Mouse (Mus musculus): ENCODE results near the gene Ptprn2.

Ptprn2 gene

DNA sequence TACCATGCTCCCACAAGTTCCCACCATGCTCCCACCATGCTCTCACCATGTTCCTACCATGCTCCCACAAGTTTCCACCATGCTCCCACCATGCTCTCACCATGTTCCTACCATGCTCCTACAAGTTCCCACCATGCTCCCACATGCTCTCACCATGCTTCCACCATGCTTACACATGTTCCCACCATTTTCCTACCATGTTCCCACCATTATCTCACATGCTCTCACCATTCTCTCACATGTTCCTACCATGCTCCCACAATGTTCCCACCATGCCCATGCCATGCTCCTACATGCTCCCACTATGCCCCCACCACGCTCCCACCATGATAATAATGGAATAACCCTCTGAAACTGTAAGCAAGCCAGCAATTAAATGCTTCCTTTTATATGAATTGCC lies 495.8 kb downstream of the Ptprn2 start:
- DNase-seq (ENCODE audit: low read depth): no peak

DNA sequence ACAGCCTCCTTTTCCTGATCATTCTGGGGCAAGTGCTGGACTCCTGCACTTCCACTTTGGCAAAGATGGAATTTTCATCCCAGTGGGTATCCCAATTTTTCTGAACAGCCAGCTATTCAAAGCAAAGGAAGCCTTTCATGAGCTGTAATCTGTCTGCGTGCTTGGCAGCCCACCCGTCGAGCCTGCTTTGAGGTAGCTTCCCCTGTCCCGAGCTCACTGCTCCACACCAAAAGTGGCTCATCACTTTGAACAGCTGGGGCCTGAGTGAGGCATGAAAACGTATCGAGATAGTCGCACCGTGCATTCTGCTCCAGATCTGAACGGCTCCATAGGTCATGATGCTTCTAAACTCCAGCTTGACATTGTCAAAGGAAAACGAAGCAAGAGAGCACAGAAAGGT lies 503.6 kb downstream of the Ptprn2 start:
- DNase-seq (ENCODE audit: low read depth): no peak

DNA sequence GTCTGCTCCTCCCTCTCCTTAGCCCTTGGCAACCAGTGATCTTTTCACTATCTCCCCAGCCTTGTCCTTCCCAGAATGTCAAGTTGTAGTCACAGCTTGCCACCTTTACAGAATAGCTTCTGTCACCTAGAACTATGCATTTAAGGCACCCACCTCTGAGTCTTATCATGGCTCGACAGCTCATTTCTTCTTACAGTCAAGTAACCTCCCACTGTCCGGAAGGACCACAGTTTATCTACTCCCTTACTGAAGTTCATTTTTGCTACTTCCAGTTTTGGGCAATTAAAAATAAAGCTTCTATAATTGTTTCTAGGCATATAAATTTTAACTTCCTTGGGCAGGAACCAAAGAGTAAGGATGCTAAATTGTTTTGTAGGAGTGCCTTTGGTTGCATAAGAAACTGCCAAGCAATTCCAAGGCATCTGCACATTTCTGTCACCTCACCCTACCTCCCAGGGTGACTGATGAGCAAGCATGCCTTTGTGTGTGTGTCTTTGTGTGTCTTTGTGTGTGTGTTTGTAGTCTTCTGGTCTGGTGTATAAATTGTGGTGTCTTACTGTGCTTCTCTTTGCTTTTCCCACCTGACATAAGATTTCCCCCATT lies 516.1 kb downstream of the Ptprn2 start:
- no peak for DNase-seq (ENCODE audit: low read depth)

DNA sequence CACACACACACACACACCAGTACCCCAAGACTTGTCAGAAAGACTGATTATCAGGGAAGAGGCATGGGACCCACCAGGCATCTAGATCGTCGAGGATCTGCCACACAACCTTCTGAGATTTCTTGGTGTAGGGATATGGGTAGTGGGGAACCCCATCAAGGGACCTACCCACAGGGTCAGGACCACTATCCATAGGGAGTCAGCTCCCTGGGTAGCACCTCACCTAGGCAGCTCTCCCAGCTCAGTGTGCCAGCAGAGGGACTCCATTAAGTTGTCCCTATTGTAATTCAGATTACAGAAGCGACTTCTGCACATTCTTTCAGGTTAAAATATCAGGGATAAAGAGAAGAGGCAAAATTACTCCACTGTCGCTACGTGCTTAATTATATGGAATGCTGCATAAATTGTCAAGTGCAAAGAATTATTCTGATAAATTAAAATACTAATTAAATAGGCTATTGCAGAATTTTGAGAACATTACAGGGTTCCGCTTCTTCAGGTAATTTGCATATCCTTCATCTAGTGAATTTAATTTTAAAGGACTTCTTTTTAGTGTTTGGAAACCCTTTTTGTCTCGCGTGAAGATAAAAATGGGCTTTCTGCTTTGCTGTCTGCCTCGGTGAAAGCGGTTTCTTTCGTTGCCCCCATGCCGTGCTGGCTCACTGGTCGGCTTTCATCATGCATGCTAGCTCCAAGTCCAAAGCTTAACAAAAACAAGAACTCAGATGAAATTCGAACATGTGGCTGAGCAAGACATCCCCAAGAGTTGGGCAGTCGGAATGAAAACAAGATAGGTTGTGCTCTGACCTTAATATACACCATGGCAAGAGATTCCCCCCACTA lies 531.5 kb downstream of the Ptprn2 start:
- no peak for DNase-seq (ENCODE audit: low read depth)

DNA sequence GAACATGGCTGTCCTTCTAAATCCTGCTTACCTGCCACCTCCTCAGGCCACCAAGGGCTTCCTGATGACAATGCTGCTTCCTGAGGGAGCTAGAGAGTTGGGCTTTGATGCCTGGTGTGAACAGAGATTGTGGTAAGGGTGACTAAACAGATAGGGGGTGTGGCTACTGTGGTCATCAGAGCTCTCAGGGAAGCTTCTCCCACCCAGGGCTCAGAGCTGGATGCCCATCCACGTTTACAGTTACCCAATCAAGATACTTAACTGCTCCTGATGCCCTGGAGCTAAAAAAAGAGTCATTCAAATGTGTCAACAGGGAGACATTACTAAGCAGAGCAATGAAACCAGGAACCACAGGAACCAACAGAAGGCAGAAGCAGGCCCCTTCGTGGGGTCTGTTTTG lies 532.4 kb downstream of the Ptprn2 start:
- DNase-seq (ENCODE audit: low read depth): no peak

DNA sequence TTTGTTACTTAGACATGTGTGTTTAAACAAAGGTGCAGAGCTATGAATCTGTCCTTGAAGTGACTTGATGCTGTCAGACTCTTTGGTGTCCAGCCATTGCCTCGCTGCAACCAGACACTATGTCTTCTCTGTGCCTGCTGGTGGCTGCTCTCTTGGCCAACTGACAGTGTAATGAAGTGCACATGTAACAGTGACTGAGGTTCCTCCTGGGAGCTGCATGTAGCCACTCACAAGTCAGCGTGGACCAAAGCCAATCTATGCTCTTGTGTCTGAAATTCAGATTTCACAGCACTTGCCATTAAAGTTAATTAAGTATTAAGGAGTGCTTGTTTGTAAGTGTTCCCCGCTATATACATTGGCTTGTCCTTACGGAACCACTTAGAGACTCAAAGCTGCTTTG lies 537.7 kb downstream of the Ptprn2 start:
- no peak for DNase-seq (ENCODE audit: low read depth)

DNA sequence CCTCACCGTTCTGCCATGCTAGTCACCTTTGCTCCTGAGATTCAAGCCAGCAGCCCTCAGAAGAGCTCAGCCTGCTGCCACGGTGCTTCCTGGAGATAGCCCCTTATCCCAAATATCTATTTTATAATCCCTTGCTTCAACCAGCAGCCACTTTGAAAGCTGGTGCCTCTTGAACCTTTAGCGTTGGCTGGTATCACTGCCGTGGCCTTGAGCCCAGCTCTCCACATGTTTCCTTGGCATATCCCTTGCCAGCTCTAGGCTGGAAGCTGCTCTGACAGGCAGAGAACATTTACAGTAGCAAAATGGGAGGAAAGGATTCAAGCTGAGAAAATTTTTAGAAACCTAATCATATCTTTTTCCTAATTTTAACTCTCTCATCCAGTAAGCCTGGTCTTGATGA lies 539.4 kb downstream of the Ptprn2 start:
- no peak for DNase-seq (ENCODE audit: low read depth)

DNA sequence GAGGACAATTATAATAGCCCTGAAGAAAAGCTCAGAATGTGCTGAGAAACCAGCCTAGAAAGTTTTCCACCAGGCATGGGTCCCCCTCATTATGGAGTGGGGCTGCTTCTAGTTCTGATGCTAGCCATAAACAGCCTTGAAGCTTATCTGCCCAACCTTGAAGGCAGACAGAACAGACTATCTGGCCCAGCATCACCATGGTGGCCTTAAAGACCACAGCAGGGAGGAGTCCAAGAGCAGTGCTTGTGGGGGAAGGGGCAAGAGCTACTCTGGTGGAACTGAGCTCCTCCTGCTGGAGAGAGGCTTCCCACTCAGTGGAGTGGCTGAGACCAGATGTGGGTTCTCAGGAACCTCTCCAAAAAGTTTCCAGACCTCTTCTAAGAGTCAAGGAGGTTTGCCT lies 540.2 kb downstream of the Ptprn2 start:
- DNase-seq (ENCODE audit: low read depth): no peak

DNA sequence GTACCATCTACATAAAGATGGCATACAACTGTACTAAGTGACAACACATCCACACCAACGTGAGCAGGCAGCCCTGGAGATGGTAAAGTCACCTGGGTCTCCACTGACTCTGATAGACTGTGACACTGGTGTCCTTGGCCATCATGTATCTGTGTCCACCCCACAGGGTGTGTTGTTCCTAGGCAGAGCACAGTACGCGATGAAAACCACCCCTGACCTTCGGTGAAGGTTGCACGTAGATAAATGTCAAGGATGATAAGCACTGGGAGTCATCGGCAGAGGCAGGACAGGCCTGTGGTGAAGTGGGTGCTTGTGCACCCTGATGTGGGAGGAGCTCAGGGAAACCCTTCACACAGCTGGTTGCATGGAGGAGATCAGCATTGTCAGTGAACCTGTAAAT lies 541.8 kb downstream of the Ptprn2 start:
- no peak for DNase-seq (ENCODE audit: low read depth)

DNA sequence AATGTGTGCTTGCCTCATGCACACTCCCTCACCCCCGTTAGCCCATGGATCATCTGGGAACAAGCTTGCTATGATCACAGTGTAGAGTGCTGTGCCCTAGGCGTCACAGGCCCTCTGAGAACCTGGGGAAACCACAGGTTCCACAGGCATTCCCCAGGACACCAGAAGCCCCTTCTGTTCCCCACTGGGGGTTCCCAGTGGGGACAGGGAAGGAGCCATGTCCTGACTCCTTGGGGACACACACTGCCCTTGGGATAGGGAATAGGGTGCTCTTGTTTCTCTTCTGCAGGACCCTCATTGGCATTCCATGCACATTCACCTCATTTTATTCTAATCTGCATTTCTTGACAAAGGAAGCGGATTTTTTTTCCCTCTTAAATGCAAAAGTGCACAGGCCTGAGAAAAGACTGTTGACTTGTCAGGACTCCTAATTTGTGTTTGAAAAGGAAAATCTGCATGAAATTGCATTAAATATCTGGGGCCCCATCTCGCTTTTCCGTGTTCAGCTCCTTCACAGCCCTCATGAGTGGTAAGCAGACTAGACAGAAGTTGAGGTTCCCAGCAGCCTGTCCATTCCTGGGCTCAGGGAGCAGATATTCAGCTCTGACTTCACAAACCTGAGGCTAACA lies 542.9 kb downstream of the Ptprn2 start:
- DNase-seq (ENCODE audit: low read depth): no peak

DNA sequence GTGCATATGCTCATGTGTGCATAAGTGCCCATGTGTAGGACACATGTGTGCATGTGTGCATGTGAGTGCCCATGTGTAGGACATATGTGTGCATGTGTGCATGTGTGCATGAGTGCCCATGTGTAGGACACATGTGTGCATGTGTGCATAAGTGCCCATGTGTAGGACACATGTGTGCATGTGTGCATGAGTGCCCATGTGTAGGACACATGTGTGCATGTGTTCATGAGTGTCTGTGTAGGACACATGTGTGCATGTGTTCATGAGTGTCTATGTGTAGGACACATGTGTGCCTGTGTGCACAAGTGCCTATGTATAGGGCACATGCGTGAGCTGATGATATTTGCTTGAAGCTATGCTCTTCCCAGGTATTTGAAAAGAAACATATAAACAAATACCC lies 547.7 kb downstream of the Ptprn2 start:
- DNase-seq (ENCODE audit: low read depth): no peak

DNA sequence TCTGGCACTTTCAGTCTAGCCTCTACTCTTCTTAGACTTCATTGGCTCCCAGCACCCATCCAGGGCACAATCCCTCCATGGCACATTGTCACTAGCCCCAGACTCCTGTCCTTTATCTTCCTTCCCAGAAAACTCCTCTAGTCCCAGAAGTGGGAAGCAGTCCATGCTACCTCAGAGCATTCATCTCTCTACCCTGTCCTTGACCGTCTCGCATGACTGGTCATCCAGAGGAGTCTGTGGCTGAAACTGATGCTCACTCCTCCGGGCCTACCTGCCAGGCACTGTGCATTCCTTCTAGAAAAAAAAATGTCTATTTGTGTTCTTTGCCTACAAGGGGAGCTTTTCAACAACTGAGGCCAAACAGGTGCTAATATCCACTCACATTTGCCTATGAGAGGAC lies 549.0 kb downstream of the Ptprn2 start:
- no peak for DNase-seq (ENCODE audit: low read depth)

DNA sequence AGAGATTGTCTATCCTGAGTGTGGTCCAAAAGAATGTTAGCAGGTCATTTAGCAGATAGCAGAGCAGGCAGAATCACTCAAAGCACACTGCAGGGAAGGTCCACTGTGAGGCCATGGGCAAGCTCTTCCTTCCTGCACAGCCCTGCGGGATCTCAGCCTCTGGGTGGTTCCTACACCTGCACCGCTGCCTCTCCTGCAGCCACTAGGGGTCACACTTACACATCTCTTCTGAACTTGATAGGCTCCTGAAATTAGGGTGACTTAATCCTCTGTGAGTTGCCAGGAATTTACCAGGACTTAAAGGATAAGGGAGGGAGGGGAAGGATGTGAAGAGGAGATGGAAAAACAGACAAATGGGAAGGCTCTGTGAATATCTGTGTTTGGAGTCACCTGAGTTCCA lies 549.7 kb downstream of the Ptprn2 start:
- DNase-seq (ENCODE audit: low read depth): no peak

DNA sequence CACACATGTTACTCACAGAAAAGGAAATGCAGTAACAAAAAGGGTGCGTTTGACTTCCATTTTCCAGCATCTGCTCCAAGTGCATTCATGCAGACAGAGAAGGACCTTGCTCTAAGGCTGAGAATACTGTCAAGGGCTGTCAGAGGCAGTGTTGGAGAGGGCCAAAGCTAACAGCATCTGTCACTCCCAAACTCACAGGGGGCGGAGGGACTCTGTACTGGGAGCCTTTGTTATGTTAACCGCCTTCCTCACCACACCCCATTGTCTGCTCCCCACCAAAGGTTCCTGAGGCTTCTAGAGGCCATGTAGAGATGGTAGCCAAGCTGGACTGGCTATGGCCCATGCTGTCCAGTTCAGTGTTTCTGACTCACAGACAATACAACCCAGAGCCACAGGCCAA lies 553.9 kb downstream of the Ptprn2 start:
- DNase-seq (ENCODE audit: low read depth): no peak

DNA sequence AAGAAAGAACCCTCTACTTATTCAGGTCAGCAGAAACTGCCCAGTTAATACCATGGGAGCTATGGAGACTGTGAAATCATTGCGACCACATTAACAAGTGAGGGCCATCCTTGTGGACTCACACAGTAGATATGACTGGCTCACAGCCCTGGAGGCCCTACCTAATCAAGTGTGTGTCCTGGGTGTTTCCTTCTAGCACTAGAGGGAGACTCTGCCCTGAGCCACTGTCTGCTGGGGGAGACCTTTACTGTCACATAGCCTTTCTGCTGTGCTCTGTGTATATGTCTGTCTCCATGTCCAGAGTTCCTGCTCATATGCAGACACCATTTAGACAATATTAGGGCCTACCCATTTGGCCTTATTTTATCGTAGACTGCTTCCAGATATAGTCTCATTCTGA lies 555.9 kb downstream of the Ptprn2 start:
- no peak for DNase-seq (ENCODE audit: low read depth)

DNA sequence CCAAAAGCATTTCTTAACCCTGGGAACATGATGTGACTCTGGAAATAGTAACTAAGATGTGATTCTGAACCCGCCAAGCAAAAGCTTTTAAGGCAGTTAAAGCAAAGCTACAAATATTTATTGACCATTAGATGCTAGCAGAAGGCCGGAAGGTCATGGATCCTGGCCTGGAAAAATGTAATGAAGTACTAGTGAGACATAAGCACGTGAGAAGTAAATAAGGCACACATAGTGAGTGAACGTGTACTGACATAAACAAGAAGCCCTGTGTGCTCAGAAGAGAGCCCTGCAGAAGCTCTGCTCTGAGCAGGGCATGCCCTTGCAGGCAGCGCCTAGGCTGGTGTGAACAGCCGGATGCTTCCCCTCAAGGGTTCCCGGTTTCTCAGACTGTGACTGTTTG lies 557.2 kb downstream of the Ptprn2 start:
- DNase-seq (ENCODE audit: low read depth): no peak

DNA sequence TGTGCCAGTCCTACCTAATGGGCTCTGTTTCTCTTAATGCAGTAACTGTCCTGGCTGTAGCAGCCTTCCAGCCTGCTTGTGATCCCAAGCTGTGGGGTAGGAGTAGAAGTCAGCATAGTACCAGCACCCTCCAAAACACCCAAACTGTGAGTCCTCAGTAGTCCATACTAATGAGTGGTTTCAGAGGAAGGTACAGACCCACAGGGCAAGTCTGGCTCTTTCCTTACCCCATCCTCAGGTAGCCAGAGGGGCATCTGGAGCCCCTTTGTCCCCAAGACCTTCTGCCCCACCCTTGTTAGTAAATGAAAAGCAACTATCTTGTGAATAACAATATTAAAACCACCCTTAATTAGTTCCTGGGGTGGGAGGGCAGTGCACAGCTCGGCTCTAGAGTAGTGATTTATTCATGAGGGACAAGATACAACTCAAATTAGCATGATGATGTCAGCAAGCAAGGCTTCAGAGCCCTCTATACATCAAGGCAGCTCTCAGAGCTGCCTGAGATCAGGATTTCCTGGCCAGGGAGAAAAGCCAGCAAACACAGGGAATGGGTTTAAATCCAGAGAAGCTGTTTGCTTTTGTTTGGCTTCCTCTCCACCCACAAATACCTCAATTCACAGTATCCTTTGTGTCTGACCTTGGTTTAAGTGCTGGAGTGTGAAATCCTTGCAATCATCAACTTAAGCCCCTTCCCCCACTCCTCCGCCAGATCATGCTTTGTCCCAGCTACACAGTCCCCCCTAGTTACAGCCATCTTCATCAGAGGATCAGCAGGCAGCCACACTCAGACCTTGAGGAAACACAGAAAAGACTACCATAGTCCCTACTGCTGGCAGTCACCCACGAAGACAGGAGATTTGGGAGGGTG lies 562.1 kb downstream of the Ptprn2 start:
- DNase-seq (ENCODE audit: low read depth): no peak

DNA sequence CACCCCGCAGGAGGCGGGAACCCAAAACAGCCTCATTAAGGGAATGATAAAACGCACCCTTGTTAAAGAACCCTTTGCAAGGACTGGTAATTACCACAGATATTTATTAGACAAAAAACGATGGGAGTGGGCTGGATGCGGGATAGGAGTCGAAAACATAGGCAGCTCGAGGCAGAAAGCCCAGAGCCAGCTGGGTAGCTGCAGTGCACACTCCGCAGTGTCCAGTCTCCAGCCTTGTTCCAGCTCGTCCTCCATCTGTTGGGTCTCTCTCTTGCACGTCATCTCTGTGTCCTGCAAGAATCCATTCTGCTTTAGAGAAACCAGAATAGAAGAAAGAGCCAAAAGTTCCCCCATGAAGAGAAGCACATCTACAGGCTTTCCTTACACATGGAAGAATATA lies 564.3 kb downstream of the Ptprn2 start:
- DNase-seq (ENCODE audit: low read depth): no peak

DNA sequence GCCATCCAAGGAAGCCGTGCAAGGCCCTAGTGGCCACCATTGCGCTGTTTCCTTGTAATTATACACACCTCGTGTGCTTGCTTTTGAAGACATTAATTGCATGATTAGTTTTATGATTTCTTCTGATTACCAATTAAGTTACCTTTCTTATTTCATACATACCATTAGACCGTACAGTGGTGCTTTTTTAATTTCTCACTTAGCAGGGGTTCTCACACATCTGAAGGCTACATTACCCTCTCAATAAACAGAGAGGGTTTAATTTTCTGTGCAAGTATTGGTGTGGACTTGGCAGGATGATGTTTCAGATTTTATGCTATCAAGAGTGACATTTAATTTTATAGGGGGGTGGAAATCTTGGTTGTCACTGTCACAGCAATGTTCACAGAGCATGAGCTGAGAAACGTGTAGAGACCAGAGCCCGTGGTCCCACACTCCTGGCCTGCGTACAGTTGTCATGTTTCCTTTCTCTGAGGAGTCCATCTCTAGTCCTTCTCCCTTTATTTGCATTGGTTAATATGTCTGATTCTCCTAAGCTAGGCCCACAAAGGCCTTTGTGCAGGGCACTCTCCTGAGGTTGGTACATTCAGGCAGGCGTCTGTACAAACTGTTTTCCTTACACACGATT lies 567.8 kb downstream of the Ptprn2 start:
- DNase-seq (ENCODE audit: low read depth): no peak

DNA sequence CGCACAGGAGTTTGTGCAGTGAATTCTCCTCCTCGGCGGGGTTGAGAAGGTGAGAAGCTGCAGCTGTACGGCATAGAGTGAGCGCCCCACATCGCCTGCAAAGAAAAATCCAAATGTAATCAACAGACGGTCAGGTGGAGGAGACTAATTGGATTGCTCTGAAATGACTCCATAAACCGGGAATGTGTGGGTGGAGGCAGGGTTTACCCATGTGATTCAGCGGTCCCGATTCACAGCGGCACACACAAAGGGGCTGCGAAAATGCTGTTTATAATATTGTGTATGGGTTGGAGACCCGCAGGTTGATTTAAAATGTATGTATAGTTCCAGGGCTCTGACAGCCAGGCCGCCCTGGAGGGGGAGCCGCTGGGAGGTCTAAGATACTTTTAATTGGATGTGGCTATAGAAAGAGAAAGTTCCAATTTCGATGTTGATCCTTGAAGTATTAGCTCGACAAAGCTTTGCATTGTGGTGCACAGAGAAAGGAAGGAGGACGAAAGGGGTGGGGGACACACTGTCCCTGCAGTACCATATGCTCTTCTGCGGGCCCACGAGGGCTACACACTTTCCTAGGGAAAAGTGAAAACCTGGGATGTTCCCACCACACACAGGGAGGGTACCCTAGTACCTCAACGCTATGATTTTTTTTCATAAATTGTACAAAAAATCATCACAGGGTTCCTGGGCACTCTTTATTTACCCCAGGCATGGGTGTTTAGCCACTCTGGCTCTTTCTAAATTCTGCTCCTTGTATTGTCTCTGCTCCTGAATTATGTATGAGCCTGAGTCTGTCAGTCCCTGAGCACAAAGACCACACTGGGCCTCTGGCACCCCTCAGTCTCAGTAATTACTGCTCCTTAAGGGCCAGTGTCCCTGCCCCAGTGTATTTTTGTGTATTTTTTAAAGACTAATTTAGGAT lies 568.6 kb downstream of the Ptprn2 start:
- DNase-seq (ENCODE audit: low read depth): no peak
